Mouse (Mus musculus) forebrain, embryonic 15.5 days (tissue): ENCODE data around the gene Slc37a3. TPM values are rescaled to one million over a fixed set of nuclear protein-coding genes. Genes with fewer than 3 reads are reported as not detected.
A peak's percentile ranks its signal among the peaks of the same experiment; 100 is the strongest.
"Not testable (repeated sequence)": the region's sequence is repeated elsewhere in the genome, so short reads cannot be mapped to it uniquely, and the experiment has no call there.

Experiments
- ATAC-seq: fragments of 200-750 bp; cut with Nextera tagmentation; replicated peaks from 2 replicates; pipeline ENCODE4 v1.8.0; 2017; ENCODE audit warnings: mild to moderate bottlenecking, moderate TSS enrichment, moderate library complexity
- H3K27ac ChIP-seq: fragments of 300-500 bp; sonication (generic); replicated peaks from 2 replicates; pipeline ENCODE4 v1.5.1; 2015; ENCODE audit warnings: mild to moderate bottlenecking, inconsistent platforms
- H3K27me3 ChIP-seq: fragments of 300-500 bp; sonication (generic); 2 replicates; pipeline ENCODE4 v1.6.1; 2015; ENCODE audit warnings: inconsistent platforms
- H3K36me3 ChIP-seq: fragments of 300-500 bp; sonication (generic); 2 replicates; pipeline ENCODE4 v1.6.1; 2015; ENCODE audit warnings: mild to moderate bottlenecking, inconsistent platforms
- H3K4me1 ChIP-seq: fragments of 300-500 bp; sonication (generic); 2 replicates; pipeline ENCODE4 v1.6.1; 2015; ENCODE audit warnings: inconsistent platforms
- H3K4me2 ChIP-seq: fragments of 300-500 bp; sonication (generic); replicated peaks from 2 replicates; pipeline ENCODE4 v1.6.1; 2015; ENCODE audit warnings: mild to moderate bottlenecking, inconsistent platforms
- H3K4me3 ChIP-seq: fragments of 300-500 bp; sonication (generic); 2 replicates; pipeline ENCODE4 v1.5.1; 2015; ENCODE audit warnings: mild to moderate bottlenecking, inconsistent platforms
- H3K9ac ChIP-seq: fragments of 300-500 bp; sonication (generic); replicated peaks from 2 replicates; pipeline ENCODE4 v1.6.1; 2015; ENCODE audit warnings: mild to moderate bottlenecking, inconsistent platforms
- H3K9me3 ChIP-seq: fragments of 300-500 bp; sonication (generic); 2 replicates; pipeline ENCODE4 v1.6.1; 2016; ENCODE audit warnings: inconsistent platforms
- WGBS: fragments of 180-500 bp; shearing (Covaris S2); methylation state at CpG from one replicate; pipeline ENCODE4 v1.1.7; 2015; ENCODE audit warnings: mixed read lengths; 5-methylcytosine and 5-hydroxymethylcytosine counted together
- polyA plus RNA-seq: library from polyadenylated mRNA; unstranded; fragments of >200 nt; fragmentation: Nextera tagmentation; extraction: Ambion mirVana; gene quantifications from 2 replicates; pipeline ENCODE4 v1.2.1, GENCODE M21; 2015

Gene Slc37a3
- polyA plus RNA-seq, 1 experiment from 2014 or later = 69.5 TPM

DNA sequence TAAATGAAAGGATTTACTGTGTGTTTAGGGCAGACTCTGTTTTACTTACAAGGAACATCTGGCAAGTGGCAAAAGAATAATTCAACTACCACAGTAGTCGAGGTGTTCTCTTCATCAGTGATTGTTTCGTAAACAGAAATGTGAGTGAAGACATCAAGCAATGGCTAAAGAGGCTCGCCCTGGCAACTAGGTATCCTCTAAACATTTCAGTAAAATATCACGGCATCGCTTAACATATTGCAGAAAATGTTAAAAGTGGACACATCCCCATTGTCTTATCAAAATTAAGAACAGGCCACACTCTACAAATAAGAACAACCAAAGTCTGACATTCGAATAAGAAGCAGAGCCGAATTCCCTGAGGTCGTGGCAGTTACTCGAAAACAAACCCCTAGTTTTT lies 700 bp downstream of the Slc37a3 start:
- ATAC-seq = no peak
- 26% methylated on average over 9 of the region's 9 CpGs for WGBS

DNA sequence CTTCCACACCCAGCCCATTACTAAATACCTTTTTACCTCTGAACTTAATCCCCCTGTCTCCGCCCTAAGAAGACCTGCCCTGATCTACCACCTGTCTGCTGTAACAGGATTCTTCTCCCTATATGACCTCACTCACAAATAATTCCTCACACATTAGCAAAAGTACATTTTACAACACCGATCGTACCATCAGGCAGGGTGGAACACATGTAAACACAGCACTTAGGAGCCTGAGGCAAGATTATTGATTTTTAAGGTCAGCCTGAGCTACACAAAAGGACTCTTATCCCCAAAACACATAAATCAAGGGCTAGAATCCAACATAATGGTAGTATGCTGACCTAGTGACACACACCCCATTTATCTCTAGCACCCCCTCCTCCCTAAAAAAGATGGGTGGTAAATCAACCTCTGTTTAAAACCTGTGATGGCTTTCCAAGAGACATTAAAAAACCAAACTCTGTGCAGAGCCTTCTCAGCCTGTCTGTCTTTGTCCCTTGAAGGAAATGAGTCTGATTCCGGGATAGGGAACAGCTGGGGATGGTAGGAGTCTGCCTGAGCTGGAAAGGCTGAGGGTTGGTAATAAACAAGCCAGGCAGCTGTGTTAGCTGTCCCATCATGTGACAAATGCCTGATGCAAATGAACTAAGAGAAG lies 4.0 kb downstream of the Slc37a3 start:
- no peak for ATAC-seq
- Histone ChIP-seq H3K4me1 (peaks cover 21% of the 10 kb centered on the region), H3K9me3 (no peaks in the 10 kb centered on the region), H3K4me3 (no peak overlapping the region), H3K36me3 (0 out of 2 replicates have a peak, but pooled peaks cover 6% of the 10 kb centered on the region), H3K27me3 (no peaks in the 10 kb centered on the region), H3K27ac (no peak overlapping the region), H3K4me2 (no peak overlapping the region), H3K9ac (no peak overlapping the region)
- 90% methylated on average over 4 of the region's 4 CpGs for WGBS

More for the DNA sequence above, 700 bp downstream of the Slc37a3 start:
- H3K36me3 ChIP-seq = 0 out of 2 replicates have a peak, but pooled peaks cover 6% of the 10 kb centered on the region
- H3K4me2 ChIP-seq = peak overlapping the region; percentile 63
- peaks cover 17% of the 10 kb centered on the region for H3K4me1 ChIP-seq
- no peaks in the 10 kb centered on the region for H3K9me3 ChIP-seq
- H3K9ac ChIP-seq = peak overlapping the region; percentile 93
- peaks cover 5% of the 10 kb centered on the region; the same call in 1 of the 2 replicates for H3K27me3 ChIP-seq
- H3K27ac ChIP-seq = no peak overlapping the region
- peak overlapping the region; percentile 93 for H3K4me3 ChIP-seq

DNA sequence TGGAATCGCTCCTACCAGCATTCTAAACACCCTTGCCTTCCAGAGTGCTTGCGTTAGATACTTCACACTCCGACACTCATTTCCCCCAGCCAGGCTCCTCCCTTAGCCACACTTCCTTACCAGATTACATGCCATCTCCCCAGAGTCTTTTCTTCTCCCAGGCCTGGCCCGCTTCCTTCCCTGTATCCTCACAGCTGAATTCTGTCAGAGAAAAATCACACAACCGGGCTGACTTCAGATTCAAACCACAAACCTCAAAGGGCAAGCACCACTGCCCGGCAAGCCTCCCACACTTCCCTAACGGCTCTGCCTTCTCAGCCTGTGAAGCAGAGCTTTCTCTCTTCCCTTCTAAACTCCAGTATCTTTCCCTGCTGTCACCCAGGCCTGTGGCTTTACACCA lies 4.7 kb downstream of the Slc37a3 start:
- Histone ChIP-seq H3K27me3 (no peaks in the 10 kb centered on the region), H3K4me3 (no peak overlapping the region)
- ATAC-seq = no peak

DNA sequence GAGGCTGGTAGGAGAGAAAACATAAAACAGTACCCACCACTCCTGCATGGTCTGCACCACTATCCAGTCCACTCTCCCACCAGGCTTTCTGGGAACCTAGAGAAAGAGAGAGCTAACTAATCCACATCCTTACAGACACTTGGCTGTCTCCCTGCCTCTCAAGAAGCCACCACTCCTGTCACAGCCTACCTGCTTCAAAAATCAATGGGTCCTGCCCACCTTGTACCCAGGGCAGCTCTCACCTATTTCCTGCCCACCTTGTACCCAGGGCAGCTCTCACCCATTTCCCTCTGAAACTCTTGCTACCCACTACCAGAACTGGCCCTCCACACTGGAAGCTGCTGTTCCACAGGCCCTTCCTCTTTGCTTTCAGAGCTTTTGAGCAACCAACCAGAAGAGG lies 5.4 kb downstream of the Slc37a3 start:
- H3K4me3 ChIP-seq = no peak overlapping the region
- H3K9me3 ChIP-seq = no peaks in the 10 kb centered on the region
- no peak overlapping the region for H3K9ac ChIP-seq
- ATAC-seq = no peak
- H3K36me3 ChIP-seq = 0 out of 2 replicates have a peak, but pooled peaks cover 6% of the 10 kb centered on the region
- peaks cover 21% of the 10 kb centered on the region for H3K4me1 ChIP-seq
- no peaks in the 10 kb centered on the region for H3K27me3 ChIP-seq
- H3K4me2 ChIP-seq = no peak overlapping the region
- H3K27ac ChIP-seq = no peak overlapping the region

More for the DNA sequence above, 4.7 kb downstream of the Slc37a3 start:
- Histone ChIP-seq H3K4me1 (peaks cover 21% of the 10 kb centered on the region), H3K36me3 (0 out of 2 replicates have a peak, but pooled peaks cover 6% of the 10 kb centered on the region), H3K4me2 (no peak overlapping the region), H3K9ac (no peak overlapping the region), H3K9me3 (no peaks in the 10 kb centered on the region), H3K27ac (no peak overlapping the region)
- WGBS = 76% methylated on average over 7 of the region's 7 CpGs

DNA sequence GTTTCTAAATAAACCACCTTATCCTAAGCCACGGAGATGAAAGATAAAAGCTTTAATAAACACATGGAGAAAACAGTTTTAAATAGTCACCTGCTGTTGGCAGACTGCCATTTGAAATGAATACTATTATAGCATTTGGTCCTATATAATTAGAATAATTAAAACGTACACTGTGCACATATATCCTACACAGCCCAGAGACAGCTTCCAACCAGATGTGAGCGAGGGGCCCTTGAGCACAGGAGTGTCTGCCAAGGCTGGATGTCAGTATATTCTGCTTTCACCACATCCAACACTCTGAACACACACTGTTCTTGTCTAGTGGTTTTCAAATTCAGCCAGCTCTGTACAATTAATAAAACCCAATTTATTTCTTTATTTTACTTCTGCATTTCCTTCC lies 7.8 kb downstream of the Slc37a3 start:
- WGBS = 48% methylated on average over 3 of the region's 3 CpGs
- peaks cover 20% of the 10 kb centered on the region for H3K36me3 ChIP-seq
- no peaks in the 10 kb centered on the region for H3K9me3 ChIP-seq
- no peak overlapping the region for H3K27ac ChIP-seq
- no peak for ATAC-seq
- no peak overlapping the region for H3K4me2 ChIP-seq
- H3K9ac ChIP-seq = no peak overlapping the region
- H3K4me3 ChIP-seq = no peak overlapping the region
- 0 out of 2 replicates have a peak, but pooled peaks cover 6% of the 10 kb centered on the region for H3K4me1 ChIP-seq
- no peaks in the 10 kb centered on the region for H3K27me3 ChIP-seq

DNA sequence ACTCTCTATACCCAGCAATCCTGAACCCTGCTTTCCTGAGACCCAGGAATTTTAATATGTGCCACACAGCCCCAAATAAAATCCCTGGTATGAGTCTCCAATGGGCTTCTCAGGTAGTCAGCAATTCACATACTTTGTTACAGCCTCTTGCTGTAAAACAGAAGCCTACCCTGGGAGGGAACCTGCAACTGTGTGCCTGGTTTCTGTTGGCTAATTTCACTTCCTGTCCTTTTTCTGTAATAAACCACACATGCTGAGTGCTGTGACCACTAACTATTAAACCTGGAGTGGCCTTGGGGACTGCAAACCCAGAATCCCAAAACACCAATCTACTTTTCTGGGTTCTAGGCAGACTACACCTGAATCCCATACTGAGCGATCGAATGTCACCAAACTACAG lies 14.8 kb downstream of the Slc37a3 start:
- 92% methylated on average over 2 of the region's 2 CpGs for WGBS

DNA sequence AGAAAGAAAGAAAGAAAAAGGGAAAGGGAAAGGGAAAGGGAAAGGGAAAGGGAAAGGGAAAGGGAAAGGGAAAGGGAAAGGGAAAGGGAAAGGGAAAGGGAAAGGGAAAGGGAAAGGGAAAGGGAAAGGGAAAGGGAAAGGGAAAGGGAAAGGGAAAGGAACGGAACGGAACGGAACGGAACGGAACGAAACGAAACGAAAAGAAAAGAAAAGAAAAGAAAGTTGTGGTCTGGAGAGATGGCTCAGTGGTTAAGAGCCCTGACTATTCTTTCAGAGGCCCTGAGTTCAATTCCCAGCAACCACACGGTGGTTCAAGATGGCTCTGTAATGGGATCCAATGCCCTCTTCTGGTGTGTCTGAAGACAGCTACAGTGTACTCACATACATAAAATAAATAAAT lies 18.3 kb downstream of the Slc37a3 start:
- H3K4me2 ChIP-seq, H3K27ac ChIP-seq, H3K4me3 ChIP-seq, H3K9me3 ChIP-seq, H3K4me1 ChIP-seq, H3K27me3 ChIP-seq, ATAC-seq, H3K9ac ChIP-seq: not testable (repeated sequence)
- peaks cover 31% of the 10 kb centered on the region for H3K36me3 ChIP-seq
- 99% methylated on average over 9 of the region's 9 CpGs for WGBS

More for the DNA sequence above, 14.8 kb downstream of the Slc37a3 start:
- no peaks in the 10 kb centered on the region for H3K4me1 ChIP-seq
- no peaks in the 10 kb centered on the region for H3K9me3 ChIP-seq
- H3K9ac ChIP-seq = no peak overlapping the region
- H3K4me3 ChIP-seq = no peak overlapping the region
- H3K27ac ChIP-seq = no peak overlapping the region
- H3K27me3 ChIP-seq = no peaks in the 10 kb centered on the region
- no peak for ATAC-seq
- peaks cover 25% of the 10 kb centered on the region for H3K36me3 ChIP-seq
- H3K4me2 ChIP-seq = no peak overlapping the region

DNA sequence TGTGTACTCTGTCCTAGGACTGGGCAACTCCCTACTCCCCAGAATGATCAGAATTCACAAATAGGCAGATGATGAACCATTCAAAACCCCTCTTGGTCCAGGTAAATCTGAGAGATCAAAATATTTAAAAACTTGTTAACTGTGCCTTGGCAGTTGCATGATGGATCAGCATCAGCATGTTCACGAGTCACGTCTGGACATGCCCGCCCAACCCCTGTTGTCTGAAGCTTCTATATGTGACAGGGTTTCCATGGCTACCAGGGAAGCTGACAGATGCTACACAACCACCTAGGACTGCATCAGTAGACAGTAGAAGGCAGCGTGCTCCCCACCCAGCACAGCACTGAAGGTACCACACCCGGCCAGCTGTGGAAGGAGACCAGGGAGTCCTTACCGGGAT lies 28.5 kb downstream of the Slc37a3 start:
- Histone ChIP-seq H3K4me1 (peaks cover 20% of the 10 kb centered on the region), H3K36me3 (peaks cover 35% of the 10 kb centered on the region)
- WGBS = 73% methylated on average over 6 of the region's 6 CpGs

DNA sequence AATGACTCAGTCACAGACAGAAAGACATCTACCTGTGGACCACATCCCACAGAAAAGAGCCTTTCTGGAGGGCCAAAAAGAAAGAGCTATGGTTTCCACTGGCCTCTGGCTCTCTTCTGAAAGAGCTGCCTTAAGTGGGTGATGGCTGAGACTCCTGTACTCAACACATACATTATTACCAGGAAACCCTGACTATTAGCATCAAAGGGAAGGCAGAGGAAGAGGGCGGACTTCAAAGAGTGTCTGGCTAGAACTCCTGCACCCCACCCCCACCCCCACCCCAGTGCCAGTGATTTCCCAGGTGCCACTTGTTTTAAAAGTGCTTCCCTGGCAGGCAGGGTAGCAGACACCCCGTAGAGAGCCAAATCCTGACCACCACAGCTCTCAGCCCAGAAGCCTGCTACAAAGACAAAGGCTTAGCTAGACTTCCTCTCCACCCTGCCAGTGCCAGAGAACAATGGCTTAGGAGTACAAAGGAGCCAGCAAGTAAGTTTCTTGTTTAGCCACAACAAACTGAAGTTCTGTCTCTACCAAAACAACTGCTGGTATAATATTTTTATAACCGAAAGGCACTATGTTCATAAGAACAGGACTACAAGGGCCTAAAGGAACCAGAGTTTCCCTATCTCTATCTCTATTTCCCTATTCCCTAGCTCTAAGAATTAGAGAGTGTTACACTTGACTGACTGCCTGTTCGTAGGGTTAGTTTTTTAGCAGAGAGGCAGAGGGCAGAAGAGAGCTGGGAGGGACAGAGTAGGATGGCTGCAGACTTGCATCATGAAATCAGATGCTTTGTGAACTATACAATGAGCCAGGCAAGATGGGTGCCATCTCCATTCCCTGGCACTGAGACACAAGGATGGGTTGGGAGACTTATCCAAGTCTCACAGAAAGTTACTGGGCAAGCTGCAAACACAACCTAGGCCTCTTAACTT lies 29.3 kb downstream of the Slc37a3 start:
- H3K9me3 ChIP-seq = no peaks in the 10 kb centered on the region
- H3K4me1 ChIP-seq = peaks cover 20% of the 10 kb centered on the region
- H3K36me3 ChIP-seq = peaks cover 33% of the 10 kb centered on the region
- H3K27me3 ChIP-seq = no peaks in the 10 kb centered on the region
- no peak overlapping the region for H3K4me3 ChIP-seq
- no peak overlapping the region for H3K9ac ChIP-seq
- WGBS = 20% methylated on average over 4 of the region's 4 CpGs
- no peak for ATAC-seq
- H3K27ac ChIP-seq = 0 out of 2 replicates have a peak overlapping the region, but pooled peaks have one; percentile 36
- no peak overlapping the region for H3K4me2 ChIP-seq

More for the DNA sequence above, 28.5 kb downstream of the Slc37a3 start:
- no peak overlapping the region for H3K9ac ChIP-seq
- H3K27ac ChIP-seq = no peak overlapping the region
- no peak for ATAC-seq
- no peak overlapping the region for H3K4me2 ChIP-seq
- no peaks in the 10 kb centered on the region for H3K27me3 ChIP-seq
- H3K9me3 ChIP-seq = no peaks in the 10 kb centered on the region
- no peak overlapping the region for H3K4me3 ChIP-seq

DNA sequence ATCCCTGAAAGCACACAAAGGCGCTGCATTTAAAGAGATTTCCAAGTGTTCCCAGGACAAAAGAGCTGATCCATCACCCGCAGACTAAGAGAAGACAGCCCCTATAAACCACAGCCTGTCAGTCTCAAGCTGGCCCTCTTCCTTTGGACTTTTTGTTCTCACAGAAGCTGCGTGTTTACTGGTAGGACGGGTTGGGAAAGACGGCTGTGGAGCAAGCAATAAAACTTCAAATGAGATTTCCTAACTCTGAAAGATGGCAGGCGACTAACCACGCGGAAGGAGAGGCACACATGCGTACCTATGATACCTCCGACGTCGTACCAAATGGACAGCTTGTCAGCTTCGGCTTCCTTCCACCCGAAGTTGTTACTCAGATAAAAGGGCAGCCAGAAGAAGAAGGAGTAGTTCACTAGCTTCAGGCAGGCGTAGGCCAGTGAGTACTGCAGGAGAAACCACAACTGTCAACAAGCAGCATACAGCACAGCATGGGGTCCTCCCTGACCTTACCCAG lies 30.4 kb downstream of the Slc37a3 start:
- Histone ChIP-seq H3K4me1 (peaks cover 20% of the 10 kb centered on the region), H3K27ac (peak overlapping the region; percentile 17; the same call in 1 of the 2 replicates), H3K36me3 (peaks cover 37% of the 10 kb centered on the region), H3K27me3 (no peaks in the 10 kb centered on the region), H3K9ac (no peak overlapping the region), H3K4me3 (no peak overlapping the region), H3K4me2 (no peak overlapping the region), H3K9me3 (no peaks in the 10 kb centered on the region)
- 12% methylated on average over 15 of the region's 15 CpGs for WGBS
- ATAC-seq = no peak

DNA sequence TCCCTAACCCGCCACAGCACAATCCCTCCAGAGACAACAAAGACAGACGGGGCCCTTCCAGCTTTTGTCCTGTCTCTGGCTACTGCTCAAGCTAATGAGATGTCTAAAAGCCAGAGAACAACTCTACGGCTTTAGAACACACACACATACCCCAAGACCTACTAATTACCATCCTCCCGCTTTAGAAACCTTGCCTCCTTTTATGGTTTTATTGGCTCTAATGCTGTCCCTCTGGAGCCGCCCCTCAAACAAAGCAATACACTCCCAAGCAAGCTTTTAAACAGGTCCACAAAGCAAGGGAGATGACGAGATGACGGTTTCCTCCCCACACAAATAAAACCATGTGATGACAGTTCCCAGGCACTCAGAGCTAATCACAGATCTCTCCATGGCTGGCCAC lies 32.0 kb downstream of the Slc37a3 start:
- H3K4me1 ChIP-seq = peaks cover 20% of the 10 kb centered on the region

DNA sequence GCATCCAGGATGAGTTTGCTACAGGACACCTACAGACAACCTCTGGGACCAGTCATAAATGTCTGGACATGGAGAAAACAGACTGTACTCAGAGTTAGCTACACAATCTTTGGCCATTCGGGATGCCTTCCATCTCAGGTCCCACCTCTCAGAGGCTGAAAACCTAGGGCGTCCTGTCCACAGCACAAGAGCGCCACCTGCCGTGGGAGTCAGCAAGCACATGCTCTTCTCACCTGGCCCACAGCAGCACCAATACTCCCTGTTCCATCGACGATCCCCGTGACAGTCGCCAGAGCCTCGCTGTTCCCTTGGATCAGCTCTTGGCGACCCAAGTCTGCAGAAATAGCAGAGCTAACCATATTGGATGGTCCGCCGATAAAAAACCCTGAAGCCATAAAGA lies 33.5 kb downstream of the Slc37a3 start:
- Histone ChIP-seq H3K4me1 (peaks cover 20% of the 10 kb centered on the region), H3K27ac (no peak overlapping the region), H3K36me3 (peaks cover 25% of the 10 kb centered on the region), H3K9ac (no peak overlapping the region), H3K9me3 (no peaks in the 10 kb centered on the region), H3K4me2 (no peak overlapping the region), H3K4me3 (no peak overlapping the region), H3K27me3 (no peaks in the 10 kb centered on the region)
- ATAC-seq = peak; percentile 73
- WGBS = 17% methylated on average over 12 of the region's 12 CpGs

More for the DNA sequence above, 32.0 kb downstream of the Slc37a3 start:
- H3K36me3 ChIP-seq = peaks cover 33% of the 10 kb centered on the region
- H3K9ac ChIP-seq = no peak overlapping the region
- no peak overlapping the region for H3K27ac ChIP-seq
- ATAC-seq = 0 out of 2 replicates have a peak, but pooled peaks have one; percentile 24
- H3K27me3 ChIP-seq = no peaks in the 10 kb centered on the region
- H3K4me3 ChIP-seq = no peak overlapping the region
- 13% methylated on average over 7 of the region's 7 CpGs for WGBS
- no peak overlapping the region for H3K4me2 ChIP-seq
- no peaks in the 10 kb centered on the region for H3K9me3 ChIP-seq
